Mouse (Mus musculus) telencephalon, adult 2 months (tissue): ENCODE results near the gene Slc9a3r2.
"Not testable (repeated sequence)": the region's sequence is repeated elsewhere in the genome, so short reads cannot be mapped to it uniquely, and the experiment has no call there.

ENCODE experiments used
- DNase-seq: peaks from one replicate; pipeline ENCODE4 v3.0.0-alpha.2; 2011; ENCODE audit warnings: low read depth, low spot score

Slc9a3r2 gene

GRCm38 (mm10) chr17:24650070-24650616 lies at the start of gene Slc9a3r2:
TSS of gene Slc9a3r2 (minus strand) at chr17:24650327.
- no peak for DNase-seq

GRCm38 (mm10) chr17:24699473-24699872 lies 49.3 kb upstream of the Slc9a3r2 start:
- no peak for DNase-seq

GRCm38 (mm10) chr17:24698715-24699114 lies 48.6 kb upstream of the Slc9a3r2 start:
- DNase-seq = no peak

GRCm38 (mm10) chr17:24697985-24698384 lies 47.9 kb upstream of the Slc9a3r2 start:
- DNase-seq = no peak

- DNase-seq = no peak
Measured at GRCm38 (mm10) chr17:24696011-24696697, 46.0 kb upstream of the Slc9a3r2 start, which contains the start of the genes Gfer and Noxo1. TSS of gene Gfer (minus strand) at chr17:24696156. TSS of gene Noxo1 (plus strand) at chr17:24696234.

GRCm38 (mm10) chr17:24695326-24696010 lies 45.3 kb upstream of the Slc9a3r2 start:
- no peak for DNase-seq

GRCm38 (mm10) chr17:24692385-24692784 lies 42.3 kb upstream of the Slc9a3r2 start:
- no peak for DNase-seq

- no peak for DNase-seq
Measured at GRCm38 (mm10) chr17:24689251-24690081, 39.3 kb upstream of the Slc9a3r2 start, which contains the start of gene Syngr3. TSS of gene Syngr3 (minus strand) at chr17:24689955.

GRCm38 (mm10) chr17:24687599-24687998 lies 37.5 kb upstream of the Slc9a3r2 start:
- no peak for DNase-seq

- no peak for DNase-seq
Measured at GRCm38 (mm10) chr17:24687146-24687595, 37.0 kb upstream of the Slc9a3r2 start.

- no peak for DNase-seq
Measured at GRCm38 (mm10) chr17:24686514-24686913, 36.4 kb upstream of the Slc9a3r2 start.

- no peak for DNase-seq
Measured at GRCm38 (mm10) chr17:24677500-24678080, 27.5 kb upstream of the Slc9a3r2 start.

- no peak for DNase-seq
Measured at GRCm38 (mm10) chr17:24676877-24677276, 26.8 kb upstream of the Slc9a3r2 start.

- DNase-seq = no peak
Measured at GRCm38 (mm10) chr17:24676187-24676586, 26.1 kb upstream of the Slc9a3r2 start.

- peak; percentile 74 for DNase-seq
Measured at GRCm38 (mm10) chr17:24674277-24674676, 24.1 kb upstream of the Slc9a3r2 start.

GRCm38 (mm10) chr17:24672141-24672540 lies 22.0 kb upstream of the Slc9a3r2 start:
- no peak for DNase-seq

- DNase-seq = no peak
Measured at GRCm38 (mm10) chr17:24671346-24671745, 21.2 kb upstream of the Slc9a3r2 start.

GRCm38 (mm10) chr17:24670246-24670844 lies 20.2 kb upstream of the Slc9a3r2 start:
- DNase-seq = no peak

- DNase-seq = peak; percentile 79
Measured at GRCm38 (mm10) chr17:24669545-24670245, 19.6 kb upstream of the Slc9a3r2 start, which contains the start of gene Zfp598. TSS of gene Zfp598 (plus strand) at chr17:24669687.

- DNase-seq = not testable (repeated sequence)
Measured at GRCm38 (mm10) chr17:24669214-24669544, 19.1 kb upstream of the Slc9a3r2 start.
